Mouse (Mus musculus) midbrain, embryonic 14.5 days (tissue): Measurements from ENCODE around the gene Kcng3. TPM values are rescaled to one million over a fixed set of nuclear protein-coding genes. Genes with fewer than 3 reads are reported as not detected.

Experiments
- ATAC-seq: fragments of 200-750 bp; cut with Nextera tagmentation; 2 replicates; pipeline ENCODE4 v1.8.0; 2017; ENCODE audit warnings: moderate number of reproducible peaks, moderate library complexity; ENCODE audit not compliant: low FRiP score, low TSS enrichment
- DNase-seq: peaks from one replicate; pipeline ENCODE4 v3.0.0-alpha.2; 2015
- H3K27ac ChIP-seq: fragments of 300-500 bp; sonication (generic); replicated peaks from 2 replicates; pipeline ENCODE4 v1.5.1; 2014; ENCODE audit warnings: mild to moderate bottlenecking, low read depth, low read length, moderate library complexity
- H3K27me3 ChIP-seq: fragments of 300-500 bp; sonication (generic); 2 replicates; pipeline ENCODE4 v1.6.1; 2014; ENCODE audit warnings: low read length, control low read depth, mixed read lengths; ENCODE audit not compliant: control insufficient read depth, insufficient read depth
- H3K36me3 ChIP-seq: fragments of 300-500 bp; sonication (generic); 2 replicates; pipeline ENCODE4 v1.6.1; 2014; ENCODE audit warnings: low read length, control low read depth; ENCODE audit not compliant: control insufficient read depth, insufficient read depth
- H3K4me1 ChIP-seq: fragments of 300-500 bp; sonication (generic); 2 replicates; pipeline ENCODE4 v1.6.1; 2014; ENCODE audit warnings: mild to moderate bottlenecking, antibody characterized with exemption, low read length, control low read depth; ENCODE audit not compliant: control insufficient read depth, insufficient read depth
- H3K4me2 ChIP-seq: fragments of 300-500 bp; sonication (generic); 2 replicates; pipeline ENCODE4 v1.6.1; 2014; ENCODE audit warnings: mild to moderate bottlenecking, low read length, moderate library complexity
- H3K4me3 ChIP-seq: fragments of 300-500 bp; sonication (generic); replicated peaks from 2 replicates; pipeline ENCODE4 v1.5.1; 2014; ENCODE audit warnings: low read depth, low read length
- H3K9ac ChIP-seq: fragments of 300-500 bp; sonication (generic); replicated peaks from 2 replicates; pipeline ENCODE4 v1.6.1; 2014; ENCODE audit warnings: mild to moderate bottlenecking, low read length, moderate library complexity
- H3K9me3 ChIP-seq: fragments of 300-500 bp; sonication (generic); 2 replicates; pipeline ENCODE4 v1.6.1; 2016; ENCODE audit warnings: low read length, control low read depth, mixed read lengths; ENCODE audit not compliant: control insufficient read depth
- WGBS: fragments of 180-500 bp; shearing (Covaris S2); extraction: QIAGEN DNeasy Blood & Tissue Kit; methylation state at CpG from one replicate; pipeline ENCODE4 v1.1.7; 2014; 5-methylcytosine and 5-hydroxymethylcytosine counted together
- polyA plus RNA-seq: library from polyadenylated mRNA; unstranded; fragments of >200 nt; fragmentation: Nextera tagmentation; extraction: Ambion mirVana; gene quantifications from 2 replicates; pipeline ENCODE4 v1.2.1, GENCODE M21; 2014

The Kcng3 gene
- polyA plus RNA-seq, 1 experiment from 2014 or later, result not detected

GRCm38 (mm10) chr17:83594526-83594925 is 37.2 kb downstream of the Kcng3 start:
- Histone ChIP-seq H3K9me3 (no peaks in the 10 kb centered on the region), H3K27me3 (no peaks in the 10 kb centered on the region), H3K4me1 (no peaks in the 10 kb centered on the region), H3K9ac (no peak overlapping the region), H3K4me2 (no peak overlapping the region), H3K4me3 (no peak overlapping the region), H3K27ac (no peak overlapping the region), H3K36me3 (no peaks in the 10 kb centered on the region)
- no peak for ATAC-seq
- no peak for DNase-seq
- WGBS, result 88% methylated on average over 8 of the region's 8 CpGs

- Histone ChIP-seq H3K27me3 (no peaks in the 10 kb centered on the region), H3K4me2 (no peak overlapping the region), H3K27ac (no peak overlapping the region), H3K36me3 (no peaks in the 10 kb centered on the region), H3K4me1 (no peaks in the 10 kb centered on the region), H3K9ac (no peak overlapping the region), H3K9me3 (peaks cover 4% of the 10 kb centered on the region), H3K4me3 (no peak overlapping the region)
- WGBS, result 86% methylated on average over 10 of the region's 10 CpGs
- DNase-seq, result peak; percentile 16
- ATAC-seq, result no peak
These were observed 38.3 kb downstream of the Kcng3 start for GRCm38 (mm10) chr17:83593396-83593795.

GRCm38 (mm10) chr17:83588663-83589341 is 42.9 kb downstream of the Kcng3 start:
- WGBS, result 86% methylated on average over 6 of the region's 6 CpGs
- Histone ChIP-seq H3K4me2 (no peak overlapping the region), H3K9me3 (peaks cover 4% of the 10 kb centered on the region), H3K27me3 (no peaks in the 10 kb centered on the region), H3K9ac (no peak overlapping the region), H3K4me1 (no peaks in the 10 kb centered on the region), H3K4me3 (no peak overlapping the region), H3K36me3 (no peaks in the 10 kb centered on the region), H3K27ac (no peak overlapping the region)
- ATAC-seq, result no peak
- DNase-seq, result no peak

GRCm38 (mm10) chr17:83587731-83588130 is 44.0 kb downstream of the Kcng3 start:
- no peak for DNase-seq
- 94% methylated on average over 8 of the region's 8 CpGs for WGBS
- H3K36me3 ChIP-seq, result no peaks in the 10 kb centered on the region
- H3K4me1 ChIP-seq, result no peaks in the 10 kb centered on the region
- no peak overlapping the region for H3K4me3 ChIP-seq
- no peaks in the 10 kb centered on the region for H3K27me3 ChIP-seq
- H3K4me2 ChIP-seq, result no peak overlapping the region
- no peak for ATAC-seq
- peaks cover 4% of the 10 kb centered on the region for H3K9me3 ChIP-seq
- H3K9ac ChIP-seq, result no peak overlapping the region
- no peak overlapping the region for H3K27ac ChIP-seq

DNA sequence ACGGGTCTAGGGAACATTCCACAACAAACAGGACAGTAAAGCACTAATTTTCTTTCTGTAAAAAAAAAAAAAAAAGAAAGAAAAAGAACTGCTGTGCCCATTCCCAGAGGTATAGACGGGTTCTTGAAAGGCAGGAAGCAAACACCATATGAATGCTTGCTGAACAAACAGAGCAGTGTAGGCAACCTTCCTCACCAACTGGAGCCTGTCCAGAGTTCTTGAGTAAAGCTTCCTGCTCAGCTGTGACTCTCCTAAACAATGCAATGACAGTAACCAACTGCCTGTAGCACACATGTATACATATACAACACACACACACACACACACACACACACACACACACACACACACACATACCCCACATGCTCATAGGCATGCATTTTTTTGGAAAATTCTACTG is 49.1 kb downstream of the Kcng3 start:
- no peak overlapping the region for H3K9ac ChIP-seq
- H3K4me3 ChIP-seq, result no peak overlapping the region
- H3K36me3 ChIP-seq, result no peaks in the 10 kb centered on the region
- H3K9me3 ChIP-seq, result no peaks in the 10 kb centered on the region
- no peaks in the 10 kb centered on the region for H3K4me1 ChIP-seq
- H3K27me3 ChIP-seq, result no peaks in the 10 kb centered on the region
- no peak overlapping the region for H3K4me2 ChIP-seq
- ATAC-seq (no peak), DNase-seq (no peak)
- no peak overlapping the region for H3K27ac ChIP-seq
- 83% methylated on average over 2 of the region's 2 CpGs for WGBS

DNA sequence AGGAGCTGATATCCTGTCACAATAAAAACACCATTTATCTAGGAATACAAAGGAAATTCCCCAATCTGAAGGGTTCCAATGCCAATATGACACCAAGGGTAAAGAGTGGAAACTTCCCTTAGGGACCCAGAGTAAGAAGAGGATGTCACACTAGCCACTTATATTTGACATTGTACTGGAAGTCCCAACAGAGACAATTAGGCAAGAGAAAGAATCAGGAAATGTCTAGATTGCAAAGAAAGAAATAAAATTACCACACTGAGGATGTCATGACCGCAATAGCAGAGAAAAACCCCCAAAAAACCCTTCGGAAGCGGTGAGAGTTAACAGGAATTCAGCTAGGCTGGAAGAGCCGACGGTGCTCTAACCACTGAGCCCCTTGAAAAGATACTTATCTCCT is 51.0 kb downstream of the Kcng3 start:
- WGBS, result 96% methylated on average over 5 of the region's 5 CpGs
- no peak for ATAC-seq
- no peak for DNase-seq
- no peak overlapping the region for H3K4me2 ChIP-seq
- no peak overlapping the region for H3K27ac ChIP-seq
- no peaks in the 10 kb centered on the region for H3K4me1 ChIP-seq
- H3K36me3 ChIP-seq, result no peaks in the 10 kb centered on the region
- no peaks in the 10 kb centered on the region for H3K27me3 ChIP-seq
- no peak overlapping the region for H3K4me3 ChIP-seq
- H3K9ac ChIP-seq, result no peak overlapping the region
- no peaks in the 10 kb centered on the region for H3K9me3 ChIP-seq

DNA sequence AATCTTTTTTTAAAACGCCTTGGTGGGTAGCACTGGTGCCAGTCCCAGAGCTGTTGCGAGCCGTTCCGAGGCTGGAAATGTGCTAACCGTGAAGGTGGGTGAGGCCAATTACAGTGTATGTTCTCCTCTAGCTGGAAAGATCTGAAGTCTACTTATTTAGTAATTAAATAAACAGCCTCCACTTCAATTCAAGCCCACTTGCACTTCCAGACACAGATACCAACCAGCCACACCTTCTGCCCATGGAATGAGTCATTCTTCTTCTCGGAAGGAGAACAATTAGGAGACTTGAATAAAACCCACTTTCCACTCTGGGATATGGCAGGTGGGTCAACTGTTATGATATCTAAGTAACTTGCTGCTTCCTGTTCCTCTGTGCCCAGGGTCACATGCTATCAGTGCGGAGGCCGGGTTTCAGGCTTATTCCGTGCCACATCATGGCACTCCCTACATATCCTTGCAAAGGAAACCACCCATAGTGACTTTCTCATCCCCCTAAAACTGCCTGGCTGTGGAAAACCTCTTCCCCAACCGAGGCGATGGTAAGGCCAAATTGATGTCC is 54.8 kb downstream of the Kcng3 start:
- Histone ChIP-seq H3K4me3 (no peak overlapping the region), H3K36me3 (no peaks in the 10 kb centered on the region), H3K4me1 (no peaks in the 10 kb centered on the region), H3K4me2 (no peak overlapping the region), H3K27ac (no peak overlapping the region), H3K27me3 (no peaks in the 10 kb centered on the region), H3K9me3 (no peaks in the 10 kb centered on the region), H3K9ac (no peak overlapping the region)
- DNase-seq, result no peak
- WGBS, result 97% methylated on average over 11 of the region's 11 CpGs
- no peak for ATAC-seq

GRCm38 (mm10) chr17:83574615-83575014 is 57.1 kb downstream of the Kcng3 start:
- H3K4me3 ChIP-seq, result no peak overlapping the region
- no peak overlapping the region for H3K4me2 ChIP-seq
- WGBS, result 89% methylated on average over 8 of the region's 8 CpGs
- no peaks in the 10 kb centered on the region for H3K9me3 ChIP-seq
- DNase-seq, result no peak
- ATAC-seq, result no peak
- no peaks in the 10 kb centered on the region for H3K36me3 ChIP-seq
- no peaks in the 10 kb centered on the region for H3K4me1 ChIP-seq
- no peaks in the 10 kb centered on the region for H3K27me3 ChIP-seq
- H3K9ac ChIP-seq, result no peak overlapping the region
- no peak overlapping the region for H3K27ac ChIP-seq

GRCm38 (mm10) chr17:83573128-83573527 is 58.6 kb downstream of the Kcng3 start:
- no peak overlapping the region for H3K27ac ChIP-seq
- H3K4me3 ChIP-seq, result no peak overlapping the region
- no peaks in the 10 kb centered on the region for H3K36me3 ChIP-seq
- H3K27me3 ChIP-seq, result no peaks in the 10 kb centered on the region
- ATAC-seq (no peak), DNase-seq (no peak)
- 75% methylated on average over 6 of the region's 6 CpGs for WGBS
- H3K4me1 ChIP-seq, result no peaks in the 10 kb centered on the region
- no peak overlapping the region for H3K9ac ChIP-seq
- H3K9me3 ChIP-seq, result no peaks in the 10 kb centered on the region
- H3K4me2 ChIP-seq, result no peak overlapping the region
